Mouse (Mus musculus): Measurements from ENCODE around the gene Skap2. TPM values are rescaled to one million over a fixed set of nuclear protein-coding genes. Genes with fewer than 3 reads are reported as not detected.

The Skap2 gene
- polyA plus RNA-seq, 1 experiment from 2014 or later: 3.6 TPM

DNA sequence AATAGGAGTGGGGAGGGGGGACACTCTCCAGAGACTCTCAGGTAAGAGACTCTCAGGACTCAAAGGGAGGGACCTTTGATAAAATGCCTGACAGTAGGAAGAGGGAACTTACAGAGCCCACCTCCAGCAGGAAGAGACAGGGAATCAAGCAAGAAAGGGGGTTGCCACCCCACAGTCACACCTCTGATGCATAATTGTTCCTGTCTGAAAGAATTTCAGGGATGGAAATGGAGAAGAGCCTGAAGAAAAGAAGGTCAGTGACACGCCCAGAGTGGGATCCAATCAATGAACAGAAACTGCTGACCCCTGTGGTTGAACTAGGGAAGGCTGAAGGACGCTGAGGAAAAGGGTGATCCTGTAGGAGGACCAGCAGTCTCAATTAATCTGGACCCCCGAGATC, 85.2 kb downstream of the Skap2 start:
- no peak overlapping the region for H3K27ac ChIP-seq
- no peaks in the 10 kb centered on the region for H3K36me3 ChIP-seq (ENCODE audit: poor library complexity, severe bottlenecking)
- H3K4me3 ChIP-seq: no peak overlapping the region
- no peaks in the 10 kb centered on the region for H3K4me1 ChIP-seq
- WGBS: 39% methylated on average over 3 of the region's 3 CpGs
- no peak overlapping the region for H3K9ac ChIP-seq
- H3K27me3 ChIP-seq: peaks cover 60% of the 10 kb centered on the region
- no peaks in the 10 kb centered on the region for H3K9me3 ChIP-seq (replicated peaks)
- H3K4me2 ChIP-seq: no peak overlapping the region
- no peak for ATAC-seq

DNA sequence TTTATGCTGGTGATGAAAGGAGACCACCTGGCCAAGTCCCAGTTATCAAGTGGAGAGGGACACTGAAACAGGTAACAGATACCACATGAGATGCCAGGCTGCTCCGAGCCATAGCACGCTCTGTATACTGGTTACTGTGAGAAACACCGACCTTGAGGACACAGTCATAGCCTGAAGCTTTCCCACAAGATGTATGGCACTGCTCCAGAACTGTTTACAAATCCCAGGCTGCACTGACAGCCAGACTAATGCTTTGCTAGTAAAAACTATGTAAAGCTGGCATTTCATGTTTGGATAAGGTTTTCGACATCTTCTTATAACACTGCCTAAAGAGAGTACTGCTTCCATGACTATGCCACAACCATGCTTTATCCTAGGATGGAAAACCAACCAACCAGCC, 90.5 kb downstream of the Skap2 start:
- H3K27ac ChIP-seq: no peak overlapping the region
- H3K9me3 ChIP-seq (replicated peaks): no peaks in the 10 kb centered on the region
- no peak overlapping the region for H3K4me2 ChIP-seq
- ATAC-seq: no peak
- no peak overlapping the region for H3K9ac ChIP-seq
- 88% methylated on average over 4 of the region's 4 CpGs for WGBS
- no peaks in the 10 kb centered on the region for H3K4me1 ChIP-seq
- H3K27me3 ChIP-seq: peaks cover 24% of the 10 kb centered on the region
- no peaks in the 10 kb centered on the region for H3K36me3 ChIP-seq (ENCODE audit: poor library complexity, severe bottlenecking)
- H3K4me3 ChIP-seq: no peak overlapping the region

DNA sequence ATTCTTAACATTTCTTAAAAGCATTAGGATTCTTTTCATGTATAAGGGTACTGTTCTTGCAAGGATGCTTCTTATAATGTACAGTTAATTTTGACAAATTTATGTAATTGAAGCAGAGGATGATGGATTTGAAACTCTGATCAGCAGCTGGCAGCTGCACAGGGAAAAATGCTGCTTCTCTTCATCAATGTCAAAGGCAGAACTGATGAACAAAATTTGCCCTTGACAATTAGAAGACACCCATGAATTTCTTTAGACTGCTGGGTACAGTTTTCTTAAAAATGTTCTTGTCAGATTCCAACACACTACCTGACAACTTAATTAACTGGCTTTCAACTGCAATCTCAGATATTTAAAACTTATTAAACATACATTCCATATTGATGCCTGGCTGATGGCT, 103.9 kb downstream of the Skap2 start:
- H3K4me3 ChIP-seq: no peak overlapping the region
- no peaks in the 10 kb centered on the region for H3K27me3 ChIP-seq
- no peak; the same call in 1 of the 2 replicates for ATAC-seq
- no peak overlapping the region for H3K4me2 ChIP-seq
- no peak overlapping the region for H3K27ac ChIP-seq
- H3K36me3 ChIP-seq (ENCODE audit: poor library complexity, severe bottlenecking): no peaks in the 10 kb centered on the region
- no peaks in the 10 kb centered on the region for H3K9me3 ChIP-seq (replicated peaks)
- no peak overlapping the region for H3K9ac ChIP-seq
- no peaks in the 10 kb centered on the region for H3K4me1 ChIP-seq

DNA sequence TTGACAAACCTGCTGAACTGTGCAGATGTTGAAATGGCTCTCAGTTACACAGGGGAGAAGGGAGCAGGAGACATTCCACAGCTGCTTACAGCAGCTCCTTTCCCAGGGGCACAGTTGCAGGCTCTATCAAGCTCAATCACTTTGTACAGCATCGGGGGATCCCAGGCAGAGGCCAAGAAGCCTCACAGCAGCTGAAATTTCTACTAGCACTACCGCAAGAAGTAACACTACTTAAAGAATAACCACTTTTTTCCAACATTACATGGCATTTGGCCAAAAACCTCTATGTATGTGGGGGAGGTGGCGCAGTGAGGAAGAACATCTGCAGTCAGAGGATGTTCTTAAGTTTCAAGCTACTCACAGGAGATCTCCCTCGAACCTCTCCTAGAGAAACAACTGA, 106.7 kb downstream of the Skap2 start:
- Histone ChIP-seq H3K4me1 (no peaks in the 10 kb centered on the region), H3K27ac (no peak overlapping the region), H3K4me2 (no peak overlapping the region), H3K9ac (no peak overlapping the region), H3K27me3 (no peaks in the 10 kb centered on the region), H3K4me3 (no peak overlapping the region), H3K9me3 (replicated peaks) (no peaks in the 10 kb centered on the region), H3K36me3 (ENCODE audit: poor library complexity, severe bottlenecking) (no peaks in the 10 kb centered on the region)
- 79% methylated on average over 4 of the region's 4 CpGs for WGBS
- no peak for ATAC-seq

DNA sequence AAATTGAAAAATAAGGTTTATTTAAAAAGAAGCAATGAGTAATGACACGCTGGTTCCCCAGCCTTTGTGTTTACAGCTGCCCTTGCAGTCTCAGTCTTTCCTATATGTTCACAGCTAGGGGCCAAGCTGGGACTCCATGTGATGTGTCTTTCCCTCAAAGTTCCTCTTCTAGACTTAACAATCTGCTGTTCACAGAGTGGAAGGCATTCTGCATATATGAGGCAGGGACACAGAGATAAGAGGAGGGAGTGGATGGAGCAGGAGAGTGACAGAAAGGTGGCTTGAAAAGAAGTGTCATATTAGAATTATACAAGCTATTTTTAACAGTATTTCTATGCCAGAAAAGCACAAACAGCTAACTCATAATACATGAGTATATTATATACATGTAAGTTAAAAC, 110.8 kb downstream of the Skap2 start:
- Histone ChIP-seq H3K27ac (no peak overlapping the region), H3K4me1 (no peaks in the 10 kb centered on the region), H3K9ac (no peak overlapping the region), H3K36me3 (ENCODE audit: poor library complexity, severe bottlenecking) (no peaks in the 10 kb centered on the region), H3K4me2 (no peak overlapping the region), H3K4me3 (no peak overlapping the region), H3K9me3 (replicated peaks) (no peaks in the 10 kb centered on the region), H3K27me3 (no peaks in the 10 kb centered on the region)
- ATAC-seq: no peak
- WGBS: 88% methylated on average over 1 of the region's 1 CpGs

DNA sequence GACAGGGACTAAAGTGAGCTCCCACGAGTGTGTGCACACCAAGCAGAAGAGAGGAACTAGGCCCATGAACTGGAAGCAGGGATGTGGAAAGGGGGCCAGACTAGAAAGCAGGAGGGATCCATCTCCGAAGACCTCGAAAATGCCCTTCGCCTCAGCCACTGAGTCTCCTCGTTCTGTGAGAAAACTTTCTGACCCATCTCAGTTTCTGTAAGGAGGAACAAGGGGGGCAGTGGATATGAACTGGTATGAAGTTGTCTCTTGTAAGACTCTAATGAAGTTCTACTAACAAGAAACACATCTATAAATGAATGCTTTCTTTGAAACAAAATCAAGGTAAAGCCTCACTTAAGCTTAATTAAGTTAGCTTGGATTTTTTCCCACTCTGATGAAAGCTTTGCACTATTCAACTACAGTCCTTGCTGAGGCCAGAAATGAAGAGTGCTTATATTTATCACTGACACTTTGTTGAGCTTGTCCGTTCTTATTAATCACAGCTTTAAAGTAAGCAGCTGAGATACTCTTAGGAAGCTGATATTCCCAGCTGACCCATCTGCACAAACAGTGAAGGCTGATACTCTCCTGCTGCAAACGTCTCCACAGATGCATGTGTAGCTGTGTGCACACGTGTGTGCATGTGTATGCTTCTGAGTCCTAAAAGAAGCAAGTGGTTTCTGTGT, 113.9 kb downstream of the Skap2 start:
- no peak overlapping the region for H3K27ac ChIP-seq
- H3K4me2 ChIP-seq: no peak overlapping the region
- H3K9me3 ChIP-seq (replicated peaks): no peaks in the 10 kb centered on the region
- ATAC-seq: no peak
- no peaks in the 10 kb centered on the region for H3K4me1 ChIP-seq
- H3K27me3 ChIP-seq: no peaks in the 10 kb centered on the region
- H3K36me3 ChIP-seq (ENCODE audit: poor library complexity, severe bottlenecking): no peaks in the 10 kb centered on the region
- WGBS: 73% methylated on average over 8 of the region's 8 CpGs
- no peak overlapping the region for H3K4me3 ChIP-seq
- H3K9ac ChIP-seq: no peak overlapping the region

DNA sequence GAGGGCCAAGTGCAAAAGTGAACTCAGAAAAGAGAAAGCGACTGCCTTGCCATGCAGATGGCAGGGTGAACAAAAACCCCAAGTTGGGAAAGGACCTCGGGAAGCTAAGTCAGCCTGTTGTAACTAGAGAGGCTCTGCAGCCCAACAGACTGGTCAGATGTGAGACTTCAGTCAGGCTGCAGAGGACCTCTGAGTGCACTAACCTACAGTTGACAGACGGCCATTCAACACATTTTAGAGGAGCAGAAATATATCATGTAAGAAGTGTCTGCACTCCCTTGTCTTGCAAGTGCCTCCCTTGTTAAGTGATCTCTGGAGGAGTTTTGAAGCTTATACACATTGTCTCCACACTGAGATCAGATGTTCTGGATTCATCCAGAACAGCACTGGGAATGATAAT, 116.6 kb downstream of the Skap2 start:
- Histone ChIP-seq H3K27me3 (no peaks in the 10 kb centered on the region), H3K4me1 (no peaks in the 10 kb centered on the region), H3K36me3 (ENCODE audit: poor library complexity, severe bottlenecking) (no peaks in the 10 kb centered on the region), H3K27ac (no peak overlapping the region), H3K9ac (no peak overlapping the region), H3K4me3 (no peak overlapping the region), H3K9me3 (replicated peaks) (no peaks in the 10 kb centered on the region), H3K4me2 (no peak overlapping the region)
- 91% methylated on average over 3 of the region's 3 CpGs for WGBS
- ATAC-seq: no peak

DNA sequence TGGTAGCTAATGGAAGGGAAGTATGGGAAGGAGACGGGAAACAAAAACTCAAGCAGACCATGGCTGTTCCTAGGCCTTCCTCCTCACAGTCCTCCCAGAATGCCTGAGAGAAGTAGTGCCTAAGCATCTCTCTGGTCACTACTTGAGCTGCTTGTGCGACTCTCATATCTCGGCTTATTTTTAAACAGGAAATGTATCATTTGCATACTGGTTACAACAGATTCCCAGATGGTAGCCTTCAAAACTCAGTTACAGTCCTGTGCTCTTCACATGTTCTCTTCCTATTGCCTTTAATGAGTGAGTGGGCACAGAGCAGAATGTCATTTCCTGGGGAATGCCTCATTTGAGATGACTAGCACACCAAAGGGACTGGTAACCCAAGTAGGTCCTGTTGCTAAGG, 117.6 kb downstream of the Skap2 start:
- no peaks in the 10 kb centered on the region for H3K9me3 ChIP-seq (replicated peaks)
- H3K36me3 ChIP-seq (ENCODE audit: poor library complexity, severe bottlenecking): no peaks in the 10 kb centered on the region
- 91% methylated on average over 3 of the region's 3 CpGs for WGBS
- no peak overlapping the region for H3K27ac ChIP-seq
- no peaks in the 10 kb centered on the region for H3K27me3 ChIP-seq
- ATAC-seq: no peak
- no peak overlapping the region for H3K9ac ChIP-seq
- H3K4me2 ChIP-seq: no peak overlapping the region
- H3K4me1 ChIP-seq: no peaks in the 10 kb centered on the region
- H3K4me3 ChIP-seq: no peak overlapping the region

DNA sequence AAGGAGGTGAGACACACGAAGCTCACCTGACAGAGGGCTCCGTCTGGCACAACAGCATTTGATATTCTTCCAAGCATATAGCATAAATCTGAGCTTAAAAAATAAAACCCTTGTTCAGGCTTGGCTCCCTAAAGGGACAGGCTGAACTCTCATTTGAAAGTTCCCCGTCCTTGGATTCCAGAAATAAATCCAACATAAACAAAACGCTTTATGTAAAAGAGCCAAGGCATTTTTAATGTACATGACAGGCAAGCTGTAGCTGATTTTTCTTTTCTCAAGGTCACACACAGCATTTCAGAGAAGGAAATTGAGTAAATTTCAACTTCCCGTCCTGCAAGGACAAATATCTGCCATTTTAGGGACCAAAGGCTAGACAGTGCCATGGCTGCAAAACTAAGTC, 122.0 kb downstream of the Skap2 start:
- WGBS: 82% methylated on average over 5 of the region's 5 CpGs
- no peaks in the 10 kb centered on the region for H3K9me3 ChIP-seq (replicated peaks)
- ATAC-seq: no peak

DNA sequence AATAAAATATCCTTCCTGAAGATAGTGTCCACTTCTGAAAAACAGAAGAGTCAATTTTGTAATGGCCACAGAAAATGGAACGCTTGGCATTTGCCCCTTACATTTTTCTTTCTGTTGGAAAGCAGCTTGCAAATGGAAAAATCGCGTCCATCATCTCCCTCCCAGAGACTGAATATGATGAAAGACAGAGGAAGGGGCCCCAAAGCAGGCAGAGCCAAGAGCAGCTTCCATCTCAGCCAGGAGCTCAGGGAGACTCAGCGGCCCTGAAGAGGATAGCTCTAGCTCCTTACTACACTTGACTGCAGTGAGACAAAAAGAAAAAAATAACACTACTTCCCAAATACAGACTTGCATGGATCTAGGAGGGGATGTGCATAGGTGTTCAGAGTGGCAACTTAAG, 122.5 kb downstream of the Skap2 start:
- Histone ChIP-seq H3K9me3 (replicated peaks) (no peaks in the 10 kb centered on the region), H3K27me3 (no peaks in the 10 kb centered on the region), H3K36me3 (ENCODE audit: poor library complexity, severe bottlenecking) (no peaks in the 10 kb centered on the region), H3K4me3 (no peak overlapping the region), H3K27ac (no peak overlapping the region), H3K4me1 (no peaks in the 10 kb centered on the region), H3K4me2 (no peak overlapping the region), H3K9ac (no peak overlapping the region)
- ATAC-seq: no peak
- WGBS: 91% methylated on average over 4 of the region's 4 CpGs

More for the DNA sequence above, 122.0 kb downstream of the Skap2 start:
- Histone ChIP-seq H3K4me3 (no peak overlapping the region), H3K4me2 (no peak overlapping the region), H3K36me3 (ENCODE audit: poor library complexity, severe bottlenecking) (no peaks in the 10 kb centered on the region), H3K27ac (no peak overlapping the region), H3K27me3 (no peaks in the 10 kb centered on the region), H3K4me1 (no peaks in the 10 kb centered on the region), H3K9ac (no peak overlapping the region)

DNA sequence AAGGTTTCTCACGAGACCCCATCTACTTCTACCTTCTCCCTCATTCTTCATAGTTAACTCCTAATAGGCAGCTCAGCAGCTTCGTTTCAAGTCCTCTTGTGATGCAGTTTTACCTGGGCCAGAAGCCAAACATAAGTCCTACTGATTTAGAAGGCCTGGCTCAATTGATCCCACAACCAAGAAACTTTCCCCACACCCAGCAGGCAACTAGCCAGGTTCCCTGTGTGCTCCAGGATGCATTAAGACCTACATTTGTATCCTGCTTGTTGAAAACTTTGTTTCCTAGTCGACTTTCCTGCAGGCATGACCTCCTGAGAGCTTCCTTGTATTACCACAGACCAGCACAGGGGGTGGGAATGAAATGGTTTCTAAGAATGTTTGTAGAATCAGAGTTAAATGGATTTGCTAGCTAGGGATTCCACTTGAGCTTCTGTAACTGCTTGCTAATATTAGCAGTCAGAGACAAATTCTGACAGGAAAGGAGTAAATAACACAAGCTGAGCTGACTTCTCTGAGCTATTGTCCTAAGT, 125.4 kb downstream of the Skap2 start:
- Histone ChIP-seq H3K27ac (no peak overlapping the region), H3K4me1 (peaks cover 13% of the 10 kb centered on the region), H3K4me2 (no peak overlapping the region), H3K9me3 (replicated peaks) (no peaks in the 10 kb centered on the region), H3K27me3 (no peaks in the 10 kb centered on the region), H3K36me3 (ENCODE audit: poor library complexity, severe bottlenecking) (no peaks in the 10 kb centered on the region), H3K9ac (no peak overlapping the region), H3K4me3 (no peak overlapping the region)
- no peak for ATAC-seq
- WGBS: 47% methylated on average over 3 of the region's 3 CpGs

DNA sequence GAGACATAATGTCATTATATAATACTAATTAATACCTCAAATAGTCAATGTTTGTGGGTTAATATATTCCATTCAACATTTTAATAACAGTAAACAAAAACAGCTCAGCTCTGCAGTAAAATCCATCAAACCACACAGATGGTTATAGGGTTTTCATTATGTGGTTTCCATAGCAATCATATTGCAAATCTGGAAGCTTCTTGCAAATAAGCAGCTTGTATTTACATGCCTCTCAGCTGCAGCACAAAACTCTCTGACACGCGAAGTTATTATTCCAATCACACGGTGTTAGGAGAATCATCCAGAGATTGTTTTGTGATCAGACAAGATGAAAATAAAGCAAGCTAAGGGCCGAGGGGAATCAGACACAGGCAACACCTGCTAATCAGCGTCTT, 129.5 kb downstream of the Skap2 start:
- Histone ChIP-seq H3K4me2 (peak overlapping the region; percentile 10; the same call in 1 of the 2 replicates), H3K9ac (no peak overlapping the region), H3K27ac (peak overlapping the region; percentile 80), H3K27me3 (peaks cover 6% of the 10 kb centered on the region; the same call in 1 of the 2 replicates), H3K4me1 (peaks cover 13% of the 10 kb centered on the region), H3K36me3 (ENCODE audit: poor library complexity, severe bottlenecking) (no peaks in the 10 kb centered on the region), H3K9me3 (replicated peaks) (no peaks in the 10 kb centered on the region), H3K4me3 (no peak overlapping the region)
- WGBS: 49% methylated on average over 5 of the region's 5 CpGs
- peak; percentile 89 for ATAC-seq
